9 mouse cellular contexts compared by ENCODE assay signal in the genomic region with DNA sequence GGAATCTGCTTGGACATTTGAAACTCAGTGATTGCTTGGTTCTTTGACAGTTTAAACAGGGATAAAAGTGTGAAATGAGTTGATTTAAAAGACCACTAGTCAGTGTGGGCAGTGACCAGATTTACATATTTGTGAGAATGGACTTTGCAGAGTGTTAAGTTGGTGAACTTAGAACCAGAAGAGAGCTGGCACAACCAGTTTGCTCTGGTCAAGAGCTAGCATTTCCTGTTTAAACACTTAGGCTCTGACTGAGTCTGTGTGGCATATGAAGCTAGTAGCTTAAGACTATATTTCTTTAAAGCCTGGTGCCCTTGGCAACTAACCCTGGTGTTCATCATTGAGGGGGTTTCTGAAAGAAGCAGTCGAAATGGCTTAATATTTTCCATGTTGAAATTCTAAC. TPM values are rescaled to one million over a fixed set of nuclear protein-coding genes. Genes with fewer than 3 reads are reported as not detected.
DNase-seq lines count a peak whose midpoint lies in the region; ATAC-seq lines count a peak whose summit lies in the region.
"Had no signal": no experiment of that assay in that cellular context is flagged by ENCODE, and none has a peak within 500 bp of the region (broad histone marks: within the 10 kb centered on the region; RNA-seq: fewer than 3 reads in every experiment).

No protein-coding gene starts in this region.

- DNase-seq in midbrain, embryonic 10.5 days (ENCODE audit: low spot score): no peak
- no peak for DNase-seq in midbrain, embryonic 11.5 days (ENCODE audit: low spot score, missing footprints)
- DNase-seq in hindbrain, embryonic 10.5 days (ENCODE audit: low spot score): no peak
- peak; percentile 38 to 47 for DNase-seq in kidney, postnatal 25 days
- no peak for DNase-seq in ovary, postnatal 14 days (ENCODE audit: low spot score)
- DNase-seq in ovary, adult 18-20 months (ENCODE audit: low spot score): no peak
- DNase-seq in urinary bladder, adult 2 months (ENCODE audit: low spot score): no peak
- DNase-seq: layer of hippocampus, postnatal 36 days had no signal

- 88% methylated on average over 1 of the region's 1 CpGs for WGBS in midbrain, embryonic 10.5 days
- 83% methylated on average over 1 of the region's 1 CpGs for WGBS in midbrain, embryonic 11.5 days
- 82% methylated on average over 1 of the region's 1 CpGs for WGBS in hindbrain, embryonic 10.5 days
- 83% methylated on average over 1 of the region's 1 CpGs for WGBS in stomach, embryonic 15.5 days

- peaks cover 19% of the 10 kb centered on the region for H3K36me3 ChIP-seq in midbrain, embryonic 10.5 days
- H3K36me3 ChIP-seq in midbrain, embryonic 11.5 days (ENCODE audit: control insufficient read depth, insufficient read depth, low read length): peaks cover 2% of the 10 kb centered on the region; the same call in 1 of the 2 replicates
- H3K36me3 ChIP-seq in hindbrain, embryonic 10.5 days: peaks cover 26% of the 10 kb centered on the region
- H3K36me3 ChIP-seq in stomach, embryonic 15.5 days: peaks cover 4% of the 10 kb centered on the region; the same call in 1 of the 2 replicates

- ATAC-seq in midbrain, embryonic 11.5 days (ENCODE audit: low FRiP score): no peak
- no peak for ATAC-seq in stomach, embryonic 15.5 days (ENCODE audit: insufficient read depth, low FRiP score, low read depth)

- no peak overlapping the region for H3K9ac ChIP-seq in midbrain, embryonic 11.5 days (ENCODE audit: low read length)
- no peak overlapping the region for H3K9ac ChIP-seq in stomach, embryonic 15.5 days

- peak overlapping the region; percentile 72 for H3K4me3 ChIP-seq in midbrain, embryonic 10.5 days
- no peak overlapping the region for H3K4me3 ChIP-seq in midbrain, embryonic 11.5 days (ENCODE audit: low read depth, low read length)
- H3K4me3 ChIP-seq in hindbrain, embryonic 10.5 days: peak overlapping the region; percentile 64; the same call in 1 of the 2 replicates
- no peak overlapping the region for H3K4me3 ChIP-seq in stomach, embryonic 15.5 days (replicated peaks)

- no peaks in the 10 kb centered on the region for H3K9me3 ChIP-seq in midbrain, embryonic 10.5 days (replicated peaks)
- no peaks in the 10 kb centered on the region for H3K9me3 ChIP-seq in midbrain, embryonic 11.5 days (ENCODE audit: control insufficient read depth, low read length)
- no peaks in the 10 kb centered on the region for H3K9me3 ChIP-seq in hindbrain, embryonic 10.5 days
- H3K9me3 ChIP-seq in stomach, embryonic 15.5 days: no peaks in the 10 kb centered on the region

- H3K4me1 ChIP-seq in midbrain, embryonic 10.5 days: peaks cover 41% of the 10 kb centered on the region
- no peaks in the 10 kb centered on the region for H3K4me1 ChIP-seq in midbrain, embryonic 11.5 days (ENCODE audit: control insufficient read depth, insufficient read depth, low read length)
- peaks cover 37% of the 10 kb centered on the region for H3K4me1 ChIP-seq in hindbrain, embryonic 10.5 days (replicated peaks)
- no peaks in the 10 kb centered on the region for H3K4me1 ChIP-seq in stomach, embryonic 15.5 days

- no peak overlapping the region for H3K4me2 ChIP-seq in midbrain, embryonic 11.5 days
- peak overlapping the region; percentile 22; the same call in 1 of the 2 replicates for H3K4me2 ChIP-seq in stomach, embryonic 15.5 days

- H3K27ac ChIP-seq in midbrain, embryonic 10.5 days (replicated peaks): no peak overlapping the region
- H3K27ac ChIP-seq in midbrain, embryonic 11.5 days (ENCODE audit: low read depth, low read length): no peak overlapping the region
- no peak overlapping the region for H3K27ac ChIP-seq in hindbrain, embryonic 10.5 days
- no peak overlapping the region for H3K27ac ChIP-seq in stomach, embryonic 15.5 days

- H3K27me3 ChIP-seq in midbrain, embryonic 10.5 days (ENCODE audit: low read depth, poor library complexity, severe bottlenecking): no peaks in the 10 kb centered on the region
- H3K27me3 ChIP-seq in midbrain, embryonic 11.5 days (ENCODE audit: control insufficient read depth, insufficient read depth, low read length): no peaks in the 10 kb centered on the region
- H3K27me3 ChIP-seq in hindbrain, embryonic 10.5 days (ENCODE audit: insufficient read depth, poor library complexity, severe bottlenecking): no peaks in the 10 kb centered on the region
- H3K27me3 ChIP-seq in stomach, embryonic 15.5 days (replicated peaks): no peaks in the 10 kb centered on the region

RNA-seq across cellular contexts. Expression of a gene that starts 1.4 kb away (rescaled TPM):
- 10.4 and 12.2 TPM in 2 replicates for polyA plus RNA-seq in midbrain, embryonic 10.5 days (2016; fragmentation: Nextera tagmentation; extraction: Ambion mirVana)
- polyA plus RNA-seq in midbrain, embryonic 11.5 days (2014; fragmentation: Nextera tagmentation; extraction: Ambion mirVana): 14.5 and 16.6 TPM in 2 replicates
- polyA plus RNA-seq in hindbrain, embryonic 10.5 days (2016; fragmentation: Nextera tagmentation; extraction: Ambion mirVana): 11.4 and 12.9 TPM in 2 replicates
- polyA plus RNA-seq in stomach, embryonic 15.5 days (2015; fragmentation: Nextera tagmentation; extraction: Ambion mirVana): 14.8 and 19.8 TPM in 2 replicates
- polyA plus RNA-seq in urinary bladder, adult 2 months (2012; rRNA removed): 25.8 and 35.6 TPM in 2 replicates

RNA-seq across cellular contexts. Expression of a gene that starts 11.1 kb away (rescaled TPM):
- 112 and 145 TPM in 2 replicates for polyA plus RNA-seq in midbrain, embryonic 10.5 days (2016; fragmentation: Nextera tagmentation; extraction: Ambion mirVana)
- 118 and 132 TPM in 2 replicates for polyA plus RNA-seq in midbrain, embryonic 11.5 days (2014; fragmentation: Nextera tagmentation; extraction: Ambion mirVana)
- polyA plus RNA-seq in hindbrain, embryonic 10.5 days (2016; fragmentation: Nextera tagmentation; extraction: Ambion mirVana): 124 and 145 TPM in 2 replicates
- polyA plus RNA-seq in stomach, embryonic 15.5 days (2015; fragmentation: Nextera tagmentation; extraction: Ambion mirVana): 150 and 170 TPM in 2 replicates
- polyA plus RNA-seq in urinary bladder, adult 2 months (2012; rRNA removed): 4,107 and 4,241 TPM in 2 replicates

RNA-seq across cellular contexts. Expression of a gene that starts 53.1 kb away (rescaled TPM):
- polyA plus RNA-seq in midbrain, embryonic 10.5 days (2016; fragmentation: Nextera tagmentation; extraction: Ambion mirVana): not detected in 2 replicates
- not detected in 2 replicates for polyA plus RNA-seq in midbrain, embryonic 11.5 days (2014; fragmentation: Nextera tagmentation; extraction: Ambion mirVana)
- polyA plus RNA-seq in hindbrain, embryonic 10.5 days (2016; fragmentation: Nextera tagmentation; extraction: Ambion mirVana): not detected in 2 replicates
- polyA plus RNA-seq in stomach, embryonic 15.5 days (2015; fragmentation: Nextera tagmentation; extraction: Ambion mirVana): 0.41 and 0.67 TPM in 2 replicates
- polyA plus RNA-seq in urinary bladder, adult 2 months (2012; rRNA removed): 0.44 and 0.94 TPM in 2 replicates

Comparison
In these comparisons a context has a peak if more than half of its experiments do, and no peak if none do; other contexts are left out.
1. H3K4me3 ChIP-seq: peak in midbrain, embryonic 10.5 days (single experiment) and hindbrain, embryonic 10.5 days (single experiment); none in midbrain, embryonic 11.5 days (single experiment) and stomach, embryonic 15.5 days (single experiment).
2. DNase-seq: peak in kidney, postnatal 25 days (2 of 2); none in midbrain, embryonic 10.5 days (single experiment), midbrain, embryonic 11.5 days (single experiment), hindbrain, embryonic 10.5 days (single experiment), ovary, postnatal 14 days (single experiment), ovary, adult 18-20 months (single experiment) and urinary bladder, adult 2 months (single experiment).
3. RNA of a gene that starts 11.1 kb away (polyA plus RNA-seq): 4,107 to 4,241 TPM in urinary bladder, adult 2 months; 150 to 170 TPM in stomach, embryonic 15.5 days, 112 to 145 TPM in midbrain, embryonic 10.5 days, 118 to 132 TPM in midbrain, embryonic 11.5 days and 124 to 145 TPM in hindbrain, embryonic 10.5 days; every median in the first group is over 10 times any median in the second.